Mouse (Mus musculus) brown adipose tissue, adult 24 weeks (tissue): Measurements from ENCODE around the gene Pxn. TPM values are rescaled to one million over a fixed set of nuclear protein-coding genes. Genes with fewer than 3 reads are reported as not detected.

Source experiments
- H3K27ac ChIP-seq: fragments of 200-500 bp; replicated peaks from 2 replicates; pipeline ENCODE4 v1.5.1; 2012; ENCODE audit warnings: low read depth, mild to moderate bottlenecking, low read length
- H3K4me1 ChIP-seq: fragments of 200-500 bp; 2 replicates; pipeline ENCODE4 v1.6.1; 2012; ENCODE audit warnings: low read length, mixed read lengths; ENCODE audit not compliant: control insufficient read depth, insufficient read depth, insufficient read length
- H3K4me3 ChIP-seq: fragments of 200-500 bp; 2 replicates; pipeline ENCODE4 v1.5.1; 2012; ENCODE audit warnings: low read depth, mild to moderate bottlenecking, low read length, moderate library complexity; ENCODE audit not compliant: insufficient read depth
- polyA plus RNA-seq: library from polyadenylated mRNA; stranded (reverse); fragments of >200 nt; gene quantifications from 2 replicates; pipeline ENCODE4 v1.2.4, GENCODE M21; 2012; ENCODE audit not compliant: missing spikeins, insufficient read depth, insufficient read length

Pxn gene
- polyA plus RNA-seq, 1 experiment: 10.6 TPM

DNA sequence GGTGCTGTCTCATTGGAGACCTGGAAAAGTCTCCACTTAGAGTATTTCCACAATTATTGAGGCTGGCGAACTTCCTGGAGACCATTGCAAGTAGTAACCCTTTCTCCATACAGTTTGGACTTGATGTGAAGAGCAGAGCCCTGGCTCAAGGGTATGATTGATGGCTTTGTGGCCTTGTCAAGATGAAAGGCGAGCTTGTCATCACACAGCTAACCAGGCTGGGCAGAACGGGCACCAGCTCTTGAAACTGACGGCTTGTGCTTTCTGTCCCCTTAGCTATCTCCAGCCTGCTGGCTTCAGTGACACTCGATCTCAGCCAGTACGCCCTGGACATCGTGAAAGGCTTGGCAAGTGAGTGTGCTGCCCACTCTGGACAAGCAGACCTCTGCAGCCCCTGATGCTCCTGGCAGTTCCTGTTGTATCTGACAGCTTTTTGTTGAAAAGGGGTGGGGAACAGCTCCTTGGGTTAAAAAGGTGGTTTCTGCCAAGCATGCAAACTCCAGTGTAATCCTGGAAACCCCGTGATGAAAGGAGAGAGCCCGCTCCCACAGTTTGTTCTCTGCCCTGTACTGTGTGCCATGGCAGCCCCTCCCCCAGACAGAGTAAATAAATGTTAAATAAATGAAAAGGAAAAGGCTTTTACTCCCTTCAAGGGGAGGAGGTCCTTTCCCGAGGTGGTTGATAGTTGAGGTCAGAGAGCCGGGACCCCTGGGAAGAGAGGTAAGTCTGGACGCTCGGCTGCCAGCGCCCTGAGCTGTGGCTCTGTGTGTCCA is 73.9 kb downstream of the Pxn start:
- H3K4me3 ChIP-seq: no peak overlapping the region
- no peaks in the 10 kb centered on the region for H3K4me1 ChIP-seq
- no peak overlapping the region for H3K27ac ChIP-seq

DNA sequence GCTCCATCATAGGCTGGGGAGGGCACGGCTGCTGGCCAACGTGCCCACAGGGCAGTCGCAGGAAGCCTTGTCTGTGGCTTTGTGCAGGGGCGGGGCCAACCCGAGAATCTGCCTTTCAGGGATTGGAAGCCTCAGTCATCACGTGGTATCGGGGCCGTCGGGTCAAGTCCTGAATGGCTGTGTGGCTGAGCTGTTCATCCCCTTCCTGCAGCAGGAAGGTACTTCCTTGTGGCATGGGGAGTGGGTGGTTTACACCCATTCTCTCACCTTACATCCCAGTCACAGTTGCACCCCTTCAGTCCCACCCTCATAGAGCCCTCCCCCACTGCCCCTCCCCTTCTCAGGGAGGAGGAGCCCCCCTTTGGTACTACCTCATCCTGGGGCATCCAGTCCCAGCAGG is 75.2 kb downstream of the Pxn start:
- H3K4me3 ChIP-seq: no peak overlapping the region
- no peak overlapping the region for H3K27ac ChIP-seq
- no peaks in the 10 kb centered on the region for H3K4me1 ChIP-seq

DNA sequence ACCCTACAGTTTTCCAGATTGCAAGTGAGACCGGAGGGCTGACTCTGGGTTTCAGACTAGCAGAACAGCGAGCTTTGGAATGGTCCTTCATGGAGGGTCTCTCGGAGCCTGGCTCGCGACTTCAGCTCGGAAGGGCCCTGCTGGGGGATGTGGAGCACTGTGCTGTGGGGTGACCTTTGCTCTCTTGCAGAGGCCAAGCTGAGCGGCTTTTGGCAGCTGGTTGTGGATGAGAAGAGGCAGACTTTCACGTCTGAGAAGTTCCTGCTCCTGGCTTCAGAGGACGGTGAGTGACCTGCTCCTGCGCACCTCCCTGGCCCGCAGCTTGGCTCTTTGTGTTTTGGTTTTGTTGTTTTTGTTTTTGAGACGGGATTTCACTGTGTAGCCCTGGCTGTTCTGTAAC is 79.1 kb downstream of the Pxn start:
- H3K4me3 ChIP-seq: no peak overlapping the region
- H3K27ac ChIP-seq: no peak overlapping the region
- no peaks in the 10 kb centered on the region for H3K4me1 ChIP-seq

DNA sequence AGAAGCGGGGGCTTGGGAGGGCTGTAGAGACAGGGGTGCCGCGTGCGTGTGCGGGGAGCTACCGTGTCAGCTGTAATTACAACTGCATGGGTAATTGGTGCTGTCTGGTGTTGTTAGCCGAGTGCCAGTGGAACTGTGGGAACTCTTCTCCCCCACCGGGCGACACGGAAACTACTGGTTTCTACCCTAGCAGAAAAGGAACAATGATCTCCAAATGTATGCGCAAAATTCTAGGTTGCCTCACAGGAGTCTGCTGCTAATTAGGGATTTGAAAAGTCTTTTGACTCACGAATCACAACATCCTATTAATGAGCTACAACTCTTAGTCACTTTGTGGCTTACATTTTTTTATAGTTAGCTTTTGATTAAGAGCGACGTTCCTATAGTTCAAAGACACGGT is 79.7 kb downstream of the Pxn start:
- H3K4me3 ChIP-seq: no peak overlapping the region
- H3K27ac ChIP-seq: no peak overlapping the region
- no peaks in the 10 kb centered on the region for H3K4me1 ChIP-seq

GRCm38 (mm10) chr5:115586780-115587179 is 80.3 kb downstream of the Pxn start:
- Histone ChIP-seq H3K4me1 (no peaks in the 10 kb centered on the region), H3K4me3 (no peak overlapping the region), H3K27ac (no peak overlapping the region)

DNA sequence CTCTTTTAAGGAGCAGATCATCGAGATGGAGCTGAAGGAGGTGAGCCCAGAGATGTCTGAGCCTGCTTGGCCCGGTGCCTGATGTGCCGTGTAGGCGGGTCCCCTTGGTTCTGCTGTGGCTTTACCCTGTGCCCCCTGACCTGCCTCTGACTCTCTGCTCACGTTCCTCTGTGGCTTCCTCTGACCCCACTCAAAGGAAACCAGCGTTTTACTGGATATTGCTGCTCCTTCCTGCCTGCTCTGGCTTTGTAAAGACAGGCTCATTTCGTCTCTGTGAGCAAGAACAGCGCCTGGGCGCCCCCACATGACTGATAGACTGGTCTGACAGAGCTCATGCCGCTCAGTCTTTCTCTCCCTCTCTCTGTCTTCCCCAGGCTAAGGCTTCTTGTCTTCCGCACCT is 84.6 kb downstream of the Pxn start:
- Histone ChIP-seq H3K4me1 (no peaks in the 10 kb centered on the region), H3K4me3 (no peak overlapping the region), H3K27ac (peak overlapping the region; percentile 35; the same call in 1 of the 2 replicates)

DNA sequence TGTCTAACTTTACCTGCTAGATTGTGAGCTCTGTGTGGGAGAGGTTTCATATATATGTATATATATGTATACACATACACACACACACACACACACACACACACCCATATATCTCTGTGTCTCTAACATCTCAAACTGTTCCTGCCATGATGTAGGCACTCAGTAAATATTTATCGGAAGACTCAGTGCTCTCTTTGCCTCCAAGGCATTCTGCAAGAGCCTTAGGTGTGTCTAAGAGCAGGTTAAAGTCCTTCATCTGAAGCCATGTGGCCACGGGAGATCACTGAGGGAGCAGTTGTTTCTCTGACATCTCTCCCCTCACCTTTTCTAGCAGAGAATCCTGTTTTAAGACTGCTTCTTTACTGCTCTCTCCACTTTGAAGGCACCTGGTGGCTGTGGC is 85.0 kb downstream of the Pxn start:
- H3K4me3 ChIP-seq: no peak overlapping the region
- H3K27ac ChIP-seq: no peak overlapping the region
- no peaks in the 10 kb centered on the region for H3K4me1 ChIP-seq

DNA sequence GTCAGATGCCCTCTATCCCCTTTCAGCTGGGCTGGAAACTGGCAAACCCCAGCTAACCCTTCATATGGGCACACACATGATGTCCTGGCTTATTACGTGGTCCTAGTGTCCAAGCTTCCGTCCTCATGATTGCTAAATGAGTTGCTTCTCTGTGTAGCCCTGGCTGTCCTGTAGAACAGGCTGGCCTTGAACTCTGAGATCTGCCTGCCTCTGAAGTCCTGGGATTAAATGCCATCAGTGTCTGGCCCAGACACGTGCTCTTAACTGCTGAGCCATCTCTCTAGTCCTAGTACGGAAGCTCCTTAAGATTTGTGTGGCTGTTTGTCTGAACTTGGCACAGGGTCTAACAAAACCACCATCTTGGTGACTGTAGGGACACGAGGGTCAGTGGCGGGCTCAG is 97.1 kb downstream of the Pxn start:
- H3K4me3 ChIP-seq: no peak overlapping the region
- H3K4me1 ChIP-seq: no peaks in the 10 kb centered on the region
- H3K27ac ChIP-seq: no peak overlapping the region

Other genes with a start within 250 kb of the Pxn start
- gene Rnf10, start 233.8 kb upstream of the Pxn start, polyA plus RNA-seq: 122 and 124 TPM in 2 replicates
- gene Coq5, start 227.0 kb upstream of the Pxn start, polyA plus RNA-seq: 95.7 and 103 TPM in 2 replicates
- gene Dynll1, start 205.7 kb upstream of the Pxn start, polyA plus RNA-seq: 93.6 and 365 TPM in 2 replicates
- gene Srsf9, start 179.5 kb upstream of the Pxn start, polyA plus RNA-seq: 40.6 and 50.7 TPM in 2 replicates
- 35.7 and 45.5 TPM in 2 replicates for gene Gatc, start 165.5 kb upstream of the Pxn start, polyA plus RNA-seq
- 33.2 and 38.6 TPM in 2 replicates for gene Triap1, start 165.5 kb upstream of the Pxn start, polyA plus RNA-seq
- 4,430 and 5,347 TPM in 2 replicates for gene Cox6a1, start 157.7 kb upstream of the Pxn start, polyA plus RNA-seq
- gene Msi1, start 77.1 kb upstream of the Pxn start, polyA plus RNA-seq: 1.1 TPM in 1 of 2 replicates, not detected in the other
- not detected in 2 replicates for gene Pla2g1b, start 40.4 kb upstream of the Pxn start, polyA plus RNA-seq
- gene Sirt4, start 22.0 kb upstream of the Pxn start, polyA plus RNA-seq: 11.4 and 18.4 TPM in 2 replicates
- gene Rplp0, start 52.8 kb downstream of the Pxn start, polyA plus RNA-seq: 575 and 685 TPM in 2 replicates
- 9.9 and 15.0 TPM in 2 replicates for gene Gcn1l1, start 58.6 kb downstream of the Pxn start, polyA plus RNA-seq
- gene Rab35, start 125.2 kb downstream of the Pxn start, polyA plus RNA-seq: 20.9 and 29.4 TPM in 2 replicates
- gene Bicdl1, start 224.9 kb downstream of the Pxn start, polyA plus RNA-seq: 3.1 and 6.1 TPM in 2 replicates